ENCODE assay signal across 8 mouse cellular contexts in genomic region chr17:7740988-7741387, GRCm38 (mm10).
DNase-seq lines count a peak whose midpoint lies in the region; ATAC-seq and TF ChIP-seq lines count a peak whose summit lies in the region.

No protein-coding gene starts in this region.

- no peaks in the 10 kb centered on the region for H3K36me3 ChIP-seq in kidney, postnatal 0 days (ENCODE audit: insufficient read depth, low read length)
- no peaks in the 10 kb centered on the region for H3K36me3 ChIP-seq in kidney, embryonic 16.5 days (ENCODE audit: insufficient read depth, low read length)
- H3K36me3 ChIP-seq in forebrain, embryonic 15.5 days: no peaks in the 10 kb centered on the region

- no peak overlapping the region for H3K4me3 ChIP-seq in kidney, postnatal 0 days (replicated peaks; ENCODE audit: low read depth, low read length)
- H3K4me3 ChIP-seq in kidney, embryonic 16.5 days (ENCODE audit: low read length): no peak overlapping the region
- no peak overlapping the region for H3K4me3 ChIP-seq in forebrain, embryonic 15.5 days

- no peak overlapping the region for H3K9ac ChIP-seq in kidney, postnatal 0 days (ENCODE audit: low read depth, low read length)
- H3K9ac ChIP-seq in kidney, embryonic 16.5 days (replicated peaks; ENCODE audit: low read length): no peak overlapping the region
- H3K9ac ChIP-seq in forebrain, embryonic 15.5 days (replicated peaks): no peak overlapping the region

- no peak for ATAC-seq in kidney, postnatal 0 days (replicated peaks; ENCODE audit: low FRiP score, low read depth)
- ATAC-seq in kidney, embryonic 16.5 days (ENCODE audit: low FRiP score, low TSS enrichment): no peak
- no peak for ATAC-seq in forebrain, embryonic 15.5 days (replicated peaks)

- H3K9me3 ChIP-seq in kidney, postnatal 0 days (replicated peaks; ENCODE audit: low read length): no peaks in the 10 kb centered on the region
- no peaks in the 10 kb centered on the region for H3K9me3 ChIP-seq in kidney, embryonic 16.5 days (ENCODE audit: low read length)
- H3K9me3 ChIP-seq in forebrain, embryonic 15.5 days: no peaks in the 10 kb centered on the region

- no peaks in the 10 kb centered on the region for H3K27me3 ChIP-seq in kidney, postnatal 0 days (ENCODE audit: insufficient read depth, low read length)
- H3K27me3 ChIP-seq in kidney, embryonic 16.5 days (ENCODE audit: insufficient read depth, low read length): no peaks in the 10 kb centered on the region
- H3K27me3 ChIP-seq in forebrain, embryonic 15.5 days: no peaks in the 10 kb centered on the region

- no peak overlapping the region for H3K27ac ChIP-seq in kidney, postnatal 0 days
- H3K27ac ChIP-seq in kidney, embryonic 16.5 days (ENCODE audit: low read length): no peak overlapping the region
- H3K27ac ChIP-seq in forebrain, embryonic 15.5 days (replicated peaks): no peak overlapping the region

- DNase-seq in kidney, postnatal 0 days (ENCODE audit: low spot score): peak; percentile 77
- DNase-seq in WW6 (ENCODE audit: low read depth, low spot score) (peak; percentile 11), MN1 (ENCODE audit: low spot score) (no peak)
- DNase-seq in embryo, embryonic 10.5 days (ENCODE audit: low spot score): peak; percentile 83
- peak; percentile 84 for DNase-seq in mesoderm, embryonic 11.5 days (ENCODE audit: low read depth, low spot score)
- DNase-seq in T-cell, adult 2 months (ENCODE audit: low spot score): no peak

- no peak overlapping the region for H3K4me2 ChIP-seq in kidney, postnatal 0 days (ENCODE audit: low read length)
- H3K4me2 ChIP-seq in kidney, embryonic 16.5 days (replicated peaks; ENCODE audit: low read depth, low read length): no peak overlapping the region
- no peak overlapping the region for H3K4me2 ChIP-seq in forebrain, embryonic 15.5 days (replicated peaks)

- no peak for TF ChIP-seq CTCF in kidney, postnatal 0 days (IDR thresholded peaks at IDR 0.05; ENCODE audit: low read depth)

- WGBS in kidney, postnatal 0 days: 18% methylated on average over 2 of the region's 2 CpGs
- 13% methylated on average over 2 of the region's 2 CpGs for WGBS in kidney, embryonic 16.5 days
- 35% methylated on average over 2 of the region's 2 CpGs for WGBS in forebrain, embryonic 15.5 days

- H3K4me1 ChIP-seq in kidney, postnatal 0 days (replicated peaks; ENCODE audit: insufficient read depth, low read length): no peaks in the 10 kb centered on the region
- H3K4me1 ChIP-seq in kidney, embryonic 16.5 days (ENCODE audit: insufficient read depth, low read length): no peaks in the 10 kb centered on the region
- no peaks in the 10 kb centered on the region for H3K4me1 ChIP-seq in forebrain, embryonic 15.5 days

Comparison
In these comparisons a context has a peak if more than half of its experiments do, and no peak if none do; other contexts are left out.
1. DNase-seq: peak in kidney, postnatal 0 days (single experiment), WW6 (single experiment), embryo, embryonic 10.5 days (single experiment) and mesoderm, embryonic 11.5 days (single experiment); none in MN1 (single experiment) and T-cell, adult 2 months (single experiment).